In the genomic region with DNA sequence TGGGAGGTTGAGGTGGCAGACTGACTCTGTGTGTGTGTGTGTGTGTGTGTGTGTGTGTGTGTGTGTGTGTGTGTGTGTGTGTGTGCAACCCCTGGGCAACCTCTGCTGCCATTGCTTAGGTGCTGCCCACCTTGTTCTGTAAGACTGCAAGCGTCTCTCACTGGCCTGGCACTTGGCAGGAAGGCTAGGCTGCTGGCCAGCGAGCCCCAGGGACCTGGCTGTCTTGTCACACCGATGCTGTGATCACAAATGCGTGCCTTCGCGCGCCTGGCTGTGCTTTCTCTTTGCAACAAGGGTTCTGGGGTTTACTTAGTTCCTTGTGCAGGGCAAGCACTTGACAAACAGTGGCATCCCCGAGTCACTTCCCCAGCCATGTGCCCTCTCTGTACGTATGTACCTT, we compare ENCODE assay signal across 23 mouse cellular contexts. TPM values are rescaled to one million over a fixed set of nuclear protein-coding genes. Genes with fewer than 3 reads are reported as not detected.
A peak's percentile ranks its signal among the peaks of the same experiment; 100 is the strongest.
DNase-seq lines count a peak whose midpoint lies in the region; ATAC-seq lines count a peak whose summit lies in the region.
"Had no signal": no experiment of that assay in that cellular context is flagged by ENCODE, and none has a peak within 500 bp of the region (broad histone marks: within the 10 kb centered on the region; RNA-seq: fewer than 3 reads in every experiment).

No protein-coding gene starts in this region.

- H3K4me1 ChIP-seq in heart, embryonic 11.5 days (ENCODE audit: control insufficient read depth, insufficient read depth, low read length), result 0 out of 2 replicates have a peak, but pooled peaks cover 6% of the 10 kb centered on the region
- H3K4me1 ChIP-seq in kidney, embryonic 15.5 days, result peaks cover 22% of the 10 kb centered on the region
- H3K4me1 ChIP-seq: forebrain, embryonic 13.5 days; megakaryocyte, embryonic 14.5 days; neural tube, embryonic 13.5 days had no signal

- H3K36me3 ChIP-seq in heart, embryonic 11.5 days (ENCODE audit: control insufficient read depth, insufficient read depth, low read length), result no peaks in the 10 kb centered on the region
- H3K36me3 ChIP-seq in kidney, embryonic 15.5 days, result peaks cover 14% of the 10 kb centered on the region; the same call in 1 of the 2 replicates
- H3K36me3 ChIP-seq: G1E; neural tube, embryonic 13.5 days had no signal

- no peaks in the 10 kb centered on the region for H3K27me3 ChIP-seq in heart, embryonic 11.5 days (ENCODE audit: control insufficient read depth, insufficient read depth, low read length)
- H3K27me3 ChIP-seq in kidney, embryonic 15.5 days, result no peaks in the 10 kb centered on the region
- H3K27me3 ChIP-seq: forebrain, embryonic 13.5 days; limb, embryonic 15.5 days; neural tube, embryonic 13.5 days had no signal

- no peak overlapping the region for H3K4me2 ChIP-seq in heart, embryonic 11.5 days
- no peak overlapping the region for H3K4me2 ChIP-seq in kidney, embryonic 15.5 days
- H3K4me2 ChIP-seq: forebrain, embryonic 13.5 days; limb, embryonic 15.5 days; lung, embryonic 14.5 days; neural tube, embryonic 13.5 days had no signal

- no peaks in the 10 kb centered on the region for H3K9me3 ChIP-seq in heart, embryonic 11.5 days (replicated peaks; ENCODE audit: control insufficient read depth, low read length)
- no peaks in the 10 kb centered on the region for H3K9me3 ChIP-seq in kidney, embryonic 15.5 days (replicated peaks)
- H3K9me3 ChIP-seq: forebrain, embryonic 13.5 days; G1E; limb, embryonic 15.5 days; neural tube, embryonic 13.5 days had no signal

- intact Hi-C loops in heart, postnatal 10 days (cut with DNase I), result no loop called here

- ATAC-seq in heart, embryonic 11.5 days (replicated peaks; ENCODE audit: insufficient number of reproducible peaks, low FRiP score, low TSS enrichment), result no peak
- peak; percentile 58; the same call in 1 of the 2 replicates for ATAC-seq in cerebellum, adult (ENCODE audit: insufficient number of reproducible peaks, low FRiP score, low TSS enrichment)
- ATAC-seq in kidney, embryonic 15.5 days (replicated peaks; ENCODE audit: low FRiP score), result no peak
- ATAC-seq: forebrain, embryonic 13.5 days; hindbrain, embryonic 16.5 days; Patski had no signal

- 76% methylated on average over 9 of the region's 9 CpGs for WGBS in heart, embryonic 11.5 days (ENCODE audit: insufficient replicate concordance)
- 62% methylated on average over 9 of the region's 9 CpGs for WGBS in kidney, embryonic 15.5 days

- H3K4me3 ChIP-seq in heart, embryonic 11.5 days (ENCODE audit: low read depth, low read length), result no peak overlapping the region
- no peak overlapping the region for H3K4me3 ChIP-seq in kidney, embryonic 15.5 days (replicated peaks)
- H3K4me3 ChIP-seq: forebrain, embryonic 13.5 days; limb, embryonic 15.5 days; megakaryocyte, embryonic 14.5 days; myocyte; neural tube, embryonic 13.5 days had no signal

- H3K9ac ChIP-seq in heart, embryonic 11.5 days (ENCODE audit: low read depth, low read length), result no peak overlapping the region
- no peak overlapping the region for H3K9ac ChIP-seq in kidney, embryonic 15.5 days
- H3K9ac ChIP-seq: forebrain, embryonic 13.5 days; limb, embryonic 15.5 days; liver, embryonic 14.5 days; lung, embryonic 14.5 days; neural tube, embryonic 13.5 days had no signal

- H3K27ac ChIP-seq in heart, embryonic 11.5 days (ENCODE audit: low read depth, low read length), result no peak overlapping the region
- no peak overlapping the region for H3K27ac ChIP-seq in kidney, embryonic 15.5 days
- H3K27ac ChIP-seq: forebrain, embryonic 13.5 days; limb, embryonic 15.5 days; liver, embryonic 14.5 days; neural tube, embryonic 13.5 days had no signal

- peak; percentile 51 to 64 for DNase-seq in heart, postnatal 10 days
- peak; percentile 82 to 87 for DNase-seq in cerebellum, adult 18-20 months
- peak; percentile 94 to 96 for DNase-seq in cerebellum, postnatal 14 days
- DNase-seq in urinary bladder, postnatal 36 days (ENCODE audit: low spot score in 2 of 2), result no peak
- DNase-seq: adrenal gland, adult 2 months; B cell, adult 2 months; kidney, adult 9 months; kidney, postnatal 4 days; midbrain, embryonic 14.5 days had no signal

RNA-seq across cellular contexts. Expression of gene Kcnb1, which starts 19.9 kb away (rescaled TPM):
- 10 to 100 TPM; 45.4 to 50.2 TPM for total RNA-seq in heart, postnatal 10 days (2021)
- polyA plus RNA-seq in heart, embryonic 11.5 days (2014; fragmentation: Nextera tagmentation; extraction: Ambion mirVana), result 0.10 and 0.16 TPM in 2 replicates
- 0.95 and 1.9 TPM in 2 replicates for polyA plus RNA-seq in kidney, embryonic 15.5 days (2015; fragmentation: Nextera tagmentation; extraction: Ambion mirVana)
- polyA plus RNA-seq: G1E had no signal

RNA-seq across cellular contexts. Expression of gene Ptgis, which starts 30.5 kb away (rescaled TPM):
- total RNA-seq in heart, postnatal 10 days (2021), result 10 to 100 TPM; 35.8 to 39.7 TPM
- polyA plus RNA-seq in heart, embryonic 11.5 days (2014; fragmentation: Nextera tagmentation; extraction: Ambion mirVana), result 19.6 and 21.6 TPM in 2 replicates
- 18.7 and 21.1 TPM in 2 replicates for polyA plus RNA-seq in kidney, embryonic 15.5 days (2015; fragmentation: Nextera tagmentation; extraction: Ambion mirVana)
- total RNA-seq: G1E; hematopoietic stem cell, adult 5-6 weeks had no signal
- polyA plus RNA-seq: G1E had no signal

Comparison
In these comparisons a context has a peak if more than half of its experiments do, and no peak if none do; other contexts are left out.
1. DNase-seq: peak in heart, postnatal 10 days (2 of 2), cerebellum, adult 18-20 months (2 of 2) and cerebellum, postnatal 14 days (2 of 2); none in urinary bladder, postnatal 36 days (0 of 2).